8 mouse cellular contexts compared by ENCODE assay signal in genomic region chr2:33130526-33131483, GRCm38 (mm10). TPM values are rescaled to one million over a fixed set of nuclear protein-coding genes. Genes with fewer than 3 reads are reported as not detected.
DNase-seq lines count a peak whose midpoint lies in the region; ATAC-seq lines count a peak whose summit lies in the region.

No protein-coding gene starts in this region.

- DNase-seq in adipocyte (ENCODE audit: low spot score), result peak; percentile 99
- peak; percentile 97 for DNase-seq in embryo, embryonic 10 days (ENCODE audit: low spot score)
- DNase-seq in gastrocnemius, postnatal 10 days, result peak; percentile 97
- peak; percentile 96 for DNase-seq in induced T-regulatory cell, adult 2 months (ENCODE audit: low read depth)
- DNase-seq in left cerebral cortex, adult 9 months (ENCODE audit: low spot score in 2 of 2), result peak; percentile 95 to 96
- DNase-seq in right cerebral cortex, postnatal 14 days, result peak; percentile 96
- DNase-seq in urinary bladder, postnatal 36 days (ENCODE audit: low spot score in 2 of 2), result peak; percentile 98

- ATAC-seq in megakaryocyte progenitor cell, adult 5-6 weeks (replicated peaks; ENCODE audit: poor library complexity), result peak; percentile 81

RNA-seq across cellular contexts. Expression of gene Garnl3, which starts 0.6 kb away (rescaled TPM):
- 1 to 10 TPM; 3.1 to 4.7 TPM for total RNA-seq in gastrocnemius, postnatal 10 days (2021)
- total RNA-seq in megakaryocyte progenitor cell, adult 5-6 weeks (2015), result 0.12 TPM in 1 of 2 replicates, not detected in the other
- 0.03 TPM in 1 of 2 replicates, not detected in the other for total RNA-seq in megakaryocyte progenitor cell, adult 5-6 weeks (2017)

Comparison
In these comparisons a context has a peak if more than half of its experiments do, and no peak if none do; other contexts are left out.
1. Peak in every context shown above with its lines: DNase-seq and ATAC-seq.